Mouse (Mus musculus) forebrain, embryonic 15.5 days (tissue): Measurements from ENCODE around the gene Usp5. TPM values are rescaled to one million over a fixed set of nuclear protein-coding genes. Genes with fewer than 3 reads are reported as not detected.

ENCODE experiments used
- ATAC-seq: fragments of 200-750 bp; cut with Nextera tagmentation; replicated peaks from 2 replicates; pipeline ENCODE4 v1.8.0; 2017; ENCODE audit warnings: mild to moderate bottlenecking, moderate TSS enrichment, moderate library complexity
- H3K27ac ChIP-seq: fragments of 300-500 bp; sonication (generic); replicated peaks from 2 replicates; pipeline ENCODE4 v1.5.1; 2015; ENCODE audit warnings: mild to moderate bottlenecking, inconsistent platforms
- H3K27me3 ChIP-seq: fragments of 300-500 bp; sonication (generic); 2 replicates; pipeline ENCODE4 v1.6.1; 2015; ENCODE audit warnings: inconsistent platforms
- H3K36me3 ChIP-seq: fragments of 300-500 bp; sonication (generic); 2 replicates; pipeline ENCODE4 v1.6.1; 2015; ENCODE audit warnings: mild to moderate bottlenecking, inconsistent platforms
- H3K4me1 ChIP-seq: fragments of 300-500 bp; sonication (generic); 2 replicates; pipeline ENCODE4 v1.6.1; 2015; ENCODE audit warnings: inconsistent platforms
- H3K4me2 ChIP-seq: fragments of 300-500 bp; sonication (generic); replicated peaks from 2 replicates; pipeline ENCODE4 v1.6.1; 2015; ENCODE audit warnings: mild to moderate bottlenecking, inconsistent platforms
- H3K4me3 ChIP-seq: fragments of 300-500 bp; sonication (generic); 2 replicates; pipeline ENCODE4 v1.5.1; 2015; ENCODE audit warnings: mild to moderate bottlenecking, inconsistent platforms
- H3K9ac ChIP-seq: fragments of 300-500 bp; sonication (generic); replicated peaks from 2 replicates; pipeline ENCODE4 v1.6.1; 2015; ENCODE audit warnings: mild to moderate bottlenecking, inconsistent platforms
- H3K9me3 ChIP-seq: fragments of 300-500 bp; sonication (generic); 2 replicates; pipeline ENCODE4 v1.6.1; 2016; ENCODE audit warnings: inconsistent platforms
- WGBS: fragments of 180-500 bp; shearing (Covaris S2); methylation state at CpG from one replicate; pipeline ENCODE4 v1.1.7; 2015; ENCODE audit warnings: mixed read lengths; 5-methylcytosine and 5-hydroxymethylcytosine counted together
- polyA plus RNA-seq: library from polyadenylated mRNA; unstranded; fragments of >200 nt; fragmentation: Nextera tagmentation; extraction: Ambion mirVana; gene quantifications from 2 replicates; pipeline ENCODE4 v1.2.1, GENCODE M21; 2015

Gene Usp5
- 194 and 200 TPM in 2 replicates for polyA plus RNA-seq

DNA sequence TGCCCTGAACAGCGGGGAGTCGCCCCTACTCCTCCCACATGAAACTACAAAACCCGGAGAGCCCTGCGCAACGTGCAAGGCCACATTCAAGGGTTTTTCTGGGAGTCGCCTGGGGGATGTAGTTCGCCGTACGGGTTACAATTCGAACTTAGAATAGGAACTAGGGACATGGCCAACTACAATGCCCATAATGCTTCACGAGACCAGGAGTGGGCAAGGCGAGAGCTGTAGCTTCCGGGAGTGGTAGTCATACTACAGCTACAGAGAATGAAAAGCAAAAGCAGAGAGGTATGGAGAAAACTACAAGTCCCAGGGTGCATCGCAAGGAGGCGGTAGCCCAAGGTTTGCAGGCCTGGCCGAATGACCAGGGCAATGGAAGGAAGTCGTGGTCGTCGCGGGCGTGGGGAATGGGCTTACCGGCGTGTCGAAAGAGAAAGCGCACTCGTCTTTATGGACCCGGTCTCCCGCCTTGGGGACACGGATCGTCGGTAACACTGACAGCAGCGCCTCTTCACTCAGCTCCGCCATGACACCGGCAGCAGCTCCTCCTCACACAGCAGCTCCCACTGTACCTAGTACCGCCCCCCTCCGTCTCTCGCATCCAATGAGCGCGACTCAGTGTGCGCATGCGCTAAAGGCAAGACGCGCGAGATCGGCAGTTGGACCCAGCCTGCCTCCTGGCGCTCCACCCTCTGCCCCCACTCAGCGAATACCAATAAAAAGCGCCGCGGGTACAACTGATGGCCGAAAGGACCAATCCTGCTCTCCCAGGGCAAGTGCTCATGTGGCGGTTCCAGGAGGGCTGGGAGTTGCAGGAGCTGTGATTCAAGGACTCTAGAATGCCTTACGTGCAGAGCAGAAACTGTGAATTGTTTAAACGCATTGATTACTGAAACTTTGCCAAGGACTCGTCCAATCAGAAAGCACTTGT, at the start of gene Usp5, which contains the start of gene Cdca3:
Usp5 (minus strand) TSS at position 617 of the 931 bp plus-strand sequence.
Cdca3 (plus strand) TSS at position 680 of the 931 bp plus-strand sequence.
- H3K4me3 ChIP-seq = peak within 1 kb of the TSS; percentile 68
- peaks cover 28% of the 10 kb centered on the region for H3K36me3 ChIP-seq
- peak within 1 kb of the TSS; percentile 76 for H3K4me2 ChIP-seq
- peaks cover 37% of the 10 kb centered on the region for H3K4me1 ChIP-seq
- no peaks in the 10 kb centered on the region for H3K27me3 ChIP-seq
- WGBS = under 1% methylated on average over 55 of the region's 55 CpGs
- no peaks in the 10 kb centered on the region for H3K9me3 ChIP-seq
- peak within 1 kb of the TSS; percentile 65 for H3K9ac ChIP-seq
- peak; percentile 96 for ATAC-seq
- H3K27ac ChIP-seq = peak within 1 kb of the TSS; percentile 95

DNA sequence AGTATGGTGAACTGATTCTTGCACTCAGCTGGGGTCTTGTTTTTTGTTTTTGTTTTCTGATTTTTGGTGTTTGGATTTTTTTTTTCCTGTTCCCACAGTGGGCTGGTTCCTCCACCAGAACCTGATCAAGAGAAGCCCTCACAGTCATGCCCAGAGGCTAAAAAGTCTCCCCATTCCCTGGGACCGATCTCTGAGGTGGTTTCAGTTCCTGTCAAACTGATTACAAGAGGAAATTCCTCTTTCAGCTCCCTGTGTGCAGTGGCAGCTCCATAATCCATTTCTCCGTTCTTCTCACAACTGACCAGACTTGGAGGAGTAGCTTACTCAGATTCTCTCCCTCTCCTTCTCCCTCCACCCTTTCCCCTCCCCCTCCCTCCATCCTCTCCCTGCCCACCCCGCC, 45.1 kb upstream of the Usp5 start:
- WGBS = 76% methylated on average over 2 of the region's 3 CpGs
- Histone ChIP-seq H3K27me3 (no peaks in the 10 kb centered on the region), H3K36me3 (no peaks in the 10 kb centered on the region), H3K27ac (no peak overlapping the region), H3K4me1 (no peaks in the 10 kb centered on the region), H3K4me3 (no peak overlapping the region), H3K9ac (no peak overlapping the region), H3K9me3 (no peaks in the 10 kb centered on the region), H3K4me2 (no peak overlapping the region)
- no peak for ATAC-seq

DNA sequence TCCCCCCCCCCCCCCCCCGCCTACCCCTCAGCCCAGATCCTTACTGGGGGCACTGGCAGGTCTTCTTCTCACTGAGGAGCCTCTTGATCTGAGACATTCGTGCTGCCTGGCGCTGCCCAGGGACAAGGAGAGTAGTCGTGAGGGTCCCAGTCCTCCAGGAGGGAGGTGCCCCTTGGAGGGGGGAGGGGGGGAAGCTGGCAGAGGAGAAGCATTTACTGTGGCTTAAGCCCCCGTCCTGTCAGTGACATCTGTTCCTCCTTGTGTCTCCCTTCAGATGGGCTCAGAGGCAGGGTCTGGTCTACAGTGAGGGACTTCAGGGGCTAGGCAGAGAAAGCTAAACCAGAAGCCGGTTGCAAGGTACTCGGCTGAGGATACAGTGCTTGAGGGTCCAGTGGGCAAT, 37.3 kb upstream of the Usp5 start:
- no peak for ATAC-seq
- H3K9me3 ChIP-seq = no peaks in the 10 kb centered on the region
- H3K4me1 ChIP-seq = peaks cover 33% of the 10 kb centered on the region
- H3K4me3 ChIP-seq = no peak overlapping the region
- no peaks in the 10 kb centered on the region for H3K36me3 ChIP-seq
- H3K27ac ChIP-seq = no peak overlapping the region
- 53% methylated on average over 6 of the region's 7 CpGs for WGBS
- no peaks in the 10 kb centered on the region for H3K27me3 ChIP-seq
- H3K4me2 ChIP-seq = no peak overlapping the region
- no peak overlapping the region for H3K9ac ChIP-seq

DNA sequence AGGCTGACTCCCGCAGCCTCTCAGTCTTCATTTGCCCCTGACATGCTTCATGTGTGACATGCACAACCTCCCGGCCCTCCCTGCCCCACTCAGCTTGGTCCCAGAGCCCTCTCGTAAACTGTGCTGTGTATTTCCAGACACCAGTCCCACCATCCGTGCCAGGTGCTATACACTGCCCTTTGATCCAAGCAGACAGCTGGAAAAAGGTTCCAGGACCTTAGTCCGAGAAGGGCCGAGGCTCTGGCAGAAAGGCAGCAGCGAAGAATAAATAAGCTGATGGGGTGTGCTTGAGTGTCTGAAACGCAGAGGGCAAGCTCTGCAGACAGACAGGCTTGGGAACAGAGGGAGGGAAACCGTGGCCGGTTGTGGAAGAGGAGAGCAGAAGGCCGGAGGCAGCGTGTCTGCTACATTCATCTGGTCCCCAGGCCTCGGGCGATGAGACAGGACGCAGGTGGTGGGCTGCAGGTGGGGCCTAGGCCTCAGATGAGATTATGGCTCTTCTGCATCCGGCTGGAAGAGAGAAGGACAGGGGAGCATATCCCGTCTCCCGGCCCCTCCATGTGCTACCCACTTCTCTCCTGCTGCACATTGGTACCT, 36.6 kb upstream of the Usp5 start:
- no peak overlapping the region; the same call in 1 of the 2 replicates for H3K27ac ChIP-seq
- no peak for ATAC-seq
- no peak overlapping the region for H3K4me3 ChIP-seq
- no peaks in the 10 kb centered on the region for H3K36me3 ChIP-seq
- H3K4me1 ChIP-seq = peaks cover 40% of the 10 kb centered on the region
- no peaks in the 10 kb centered on the region for H3K9me3 ChIP-seq
- H3K4me2 ChIP-seq = no peak overlapping the region
- H3K9ac ChIP-seq = no peak overlapping the region
- 68% methylated on average over 18 of the region's 18 CpGs for WGBS
- no peaks in the 10 kb centered on the region for H3K27me3 ChIP-seq

DNA sequence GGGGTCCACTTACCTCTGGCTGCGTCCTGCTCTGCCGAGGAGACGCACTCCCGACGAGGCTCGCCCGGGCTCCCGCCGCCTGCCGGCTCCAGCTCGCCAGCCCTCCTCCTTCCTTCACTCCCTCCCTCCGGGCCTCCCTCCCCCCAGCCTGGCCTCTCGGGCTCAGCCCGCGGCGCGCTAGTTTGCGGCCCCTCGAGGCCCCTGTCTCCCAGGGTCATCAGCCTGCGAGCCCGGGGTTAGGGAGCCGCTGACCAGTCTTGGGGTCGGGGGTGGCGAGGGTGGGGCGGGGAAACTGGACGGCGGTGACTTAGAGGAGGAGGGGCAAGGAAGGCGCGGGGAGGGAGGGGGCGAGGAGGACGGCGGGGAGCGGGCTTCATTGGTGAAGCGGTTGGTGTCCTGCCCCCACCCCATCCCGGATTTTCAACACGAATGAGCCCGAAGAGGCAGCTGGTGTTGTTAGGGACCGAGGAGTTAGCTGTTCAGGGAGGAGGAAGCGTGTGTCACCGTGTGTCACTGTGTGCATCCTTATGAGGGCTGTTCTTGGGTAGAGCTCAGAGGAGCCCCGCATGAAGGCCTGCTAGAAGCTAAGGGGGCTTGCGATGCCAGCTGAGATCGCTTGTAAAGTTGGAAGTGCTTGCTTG, 34.5 kb upstream of the Usp5 start, which contains the start of gene Gpr162:
Gpr162 (minus strand) TSS at position 326 of the 641 bp plus-strand sequence.
- WGBS = under 1% methylated on average over 39 of the region's 43 CpGs
- peak; percentile 72 for ATAC-seq
- peak within 1 kb of the TSS; percentile 90 for H3K27ac ChIP-seq
- peak within 1 kb of the TSS; percentile 66 for H3K9ac ChIP-seq
- 0 out of 2 replicates have a peak, but pooled peaks cover 2% of the 10 kb centered on the region for H3K36me3 ChIP-seq
- H3K27me3 ChIP-seq = no peaks in the 10 kb centered on the region
- H3K4me2 ChIP-seq = peak within 1 kb of the TSS; percentile 68
- H3K4me3 ChIP-seq = peak within 1 kb of the TSS; percentile 51
- no peaks in the 10 kb centered on the region for H3K9me3 ChIP-seq
- peaks cover 54% of the 10 kb centered on the region for H3K4me1 ChIP-seq

DNA sequence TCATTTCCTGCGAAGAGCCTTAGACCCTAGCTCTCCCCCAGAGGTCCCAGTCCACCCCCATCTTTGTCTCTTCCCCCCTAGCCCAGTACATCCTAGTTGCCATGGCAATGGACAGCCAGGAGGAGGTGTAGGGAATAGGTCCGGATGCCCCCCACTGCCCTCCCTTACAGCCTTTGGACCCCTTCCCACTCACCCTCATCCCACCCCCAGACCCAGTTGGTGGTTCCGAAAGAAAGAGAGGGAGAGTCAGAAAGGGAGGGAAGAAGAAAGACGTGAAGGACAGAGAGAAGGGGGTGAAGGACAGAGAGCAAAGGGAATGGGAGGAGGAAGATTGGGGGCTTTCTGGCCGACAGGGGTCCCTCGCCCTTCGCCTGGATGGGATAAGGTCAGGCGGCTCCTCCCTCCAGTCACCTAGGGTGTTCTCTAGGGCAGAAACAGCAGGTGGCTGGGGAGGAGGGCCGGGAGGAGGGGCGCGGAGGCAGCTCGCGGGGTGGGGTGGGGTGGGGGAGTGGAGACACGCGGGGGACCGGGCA, 33.9 kb upstream of the Usp5 start:
- ATAC-seq = peak; percentile 14; the same call in 1 of the 2 replicates
- peak overlapping the region; percentile 51 for H3K4me3 ChIP-seq
- H3K4me2 ChIP-seq = peak overlapping the region; percentile 68
- no peaks in the 10 kb centered on the region for H3K27me3 ChIP-seq
- peak overlapping the region; percentile 66 for H3K9ac ChIP-seq
- H3K27ac ChIP-seq = peak overlapping the region; percentile 90
- WGBS = 2% methylated on average over 12 of the region's 16 CpGs
- H3K4me1 ChIP-seq = peaks cover 60% of the 10 kb centered on the region
- H3K36me3 ChIP-seq = 0 out of 2 replicates have a peak, but pooled peaks cover 3% of the 10 kb centered on the region
- no peaks in the 10 kb centered on the region for H3K9me3 ChIP-seq

DNA sequence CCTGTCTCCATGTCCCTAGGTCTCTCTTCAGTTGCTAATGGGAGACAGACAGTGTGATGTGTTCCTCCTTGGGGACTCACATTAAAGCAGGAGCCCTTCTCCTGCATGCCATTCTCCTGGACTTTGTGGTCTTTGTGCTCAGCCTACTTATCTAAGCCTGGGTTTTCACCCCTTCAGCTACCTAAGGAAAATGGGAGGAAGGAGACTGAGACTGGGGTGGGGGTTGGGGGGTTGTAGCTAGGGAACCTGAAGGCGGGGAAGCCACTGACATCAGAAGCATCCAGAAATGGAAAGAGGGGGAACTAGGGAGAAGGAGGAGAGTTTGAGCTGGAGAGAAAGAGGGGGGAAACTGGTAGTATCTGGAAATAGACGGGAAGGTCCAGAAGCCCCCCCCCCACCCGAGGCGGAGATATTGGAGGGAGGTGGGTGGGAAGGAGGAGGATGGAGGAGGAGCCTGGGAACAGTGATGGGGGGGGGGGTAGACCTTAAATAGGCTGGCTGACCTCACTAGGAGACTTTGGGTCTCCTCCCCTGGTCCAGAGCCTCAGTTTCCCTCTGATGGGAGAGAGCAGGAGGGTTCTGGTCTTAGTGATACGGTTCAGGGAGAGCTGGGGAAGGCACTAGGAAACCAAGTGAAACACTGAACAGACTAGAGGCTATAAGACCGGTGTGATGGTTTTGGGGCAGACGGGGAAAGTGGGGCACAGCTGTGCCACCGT, 33.3 kb upstream of the Usp5 start:
- no peak for ATAC-seq
- Histone ChIP-seq H3K27ac (peak overlapping the region; percentile 90), H3K36me3 (0 out of 2 replicates have a peak, but pooled peaks cover 3% of the 10 kb centered on the region), H3K27me3 (no peaks in the 10 kb centered on the region), H3K4me3 (peak overlapping the region; percentile 51), H3K9ac (peak overlapping the region; percentile 66), H3K9me3 (no peaks in the 10 kb centered on the region), H3K4me1 (peaks cover 66% of the 10 kb centered on the region), H3K4me2 (peak overlapping the region; percentile 68)
- WGBS = 8% methylated on average over 8 of the region's 8 CpGs

DNA sequence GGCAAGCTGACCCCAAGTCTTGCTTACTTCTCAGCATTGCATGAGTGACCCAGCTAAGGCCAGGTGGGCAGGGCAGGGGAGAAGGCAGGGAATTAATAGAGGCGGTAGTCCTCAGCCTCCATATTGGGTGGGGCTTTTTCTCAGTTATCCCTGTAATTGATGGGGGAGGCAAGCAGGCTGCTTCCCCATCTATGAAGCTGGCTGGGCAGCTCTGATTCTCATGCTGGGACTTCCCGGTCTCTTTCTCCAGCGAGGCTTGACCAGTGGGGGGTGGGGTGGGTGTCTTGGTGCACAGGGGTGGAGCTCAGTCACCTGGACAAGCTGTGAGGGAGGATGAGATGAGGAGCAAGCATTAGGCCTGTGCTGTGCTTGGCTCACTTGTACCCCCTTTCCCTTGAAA, 32.5 kb upstream of the Usp5 start:
- 40% methylated on average over 3 of the region's 3 CpGs for WGBS
- Histone ChIP-seq H3K4me3 (peak overlapping the region; percentile 5; the same call in 1 of the 2 replicates), H3K9me3 (no peaks in the 10 kb centered on the region), H3K9ac (0 out of 2 replicates have a peak overlapping the region, but pooled peaks have one; percentile 19), H3K4me2 (peak overlapping the region; percentile 68), H3K4me1 (peaks cover 66% of the 10 kb centered on the region), H3K36me3 (0 out of 2 replicates have a peak, but pooled peaks cover 3% of the 10 kb centered on the region), H3K27me3 (no peaks in the 10 kb centered on the region), H3K27ac (peak overlapping the region; percentile 90; the same call in 1 of the 2 replicates)
- no peak for ATAC-seq

DNA sequence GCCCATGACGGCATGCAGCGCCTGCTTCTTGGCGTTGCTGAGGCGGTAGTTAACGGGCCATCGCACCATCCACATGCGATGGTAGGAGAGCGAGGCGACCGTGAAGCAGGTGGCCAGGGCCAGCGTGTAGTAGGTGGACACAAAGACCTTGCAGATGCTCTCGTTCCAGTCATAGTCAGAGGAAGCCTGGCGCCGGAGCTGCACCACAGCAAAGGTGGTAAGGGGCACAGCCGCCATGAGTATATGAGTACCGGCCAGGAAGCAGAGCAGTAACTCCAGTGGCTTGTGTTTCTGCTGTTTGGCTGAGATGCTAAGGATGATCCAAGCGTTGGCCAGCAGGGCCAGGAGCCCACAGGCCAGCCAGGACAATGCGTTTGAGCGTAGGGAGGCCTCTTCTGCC, 32.0 kb upstream of the Usp5 start:
- Histone ChIP-seq H3K27me3 (no peaks in the 10 kb centered on the region), H3K36me3 (0 out of 2 replicates have a peak, but pooled peaks cover 3% of the 10 kb centered on the region), H3K27ac (no peak overlapping the region), H3K4me1 (peaks cover 69% of the 10 kb centered on the region), H3K4me2 (peak overlapping the region; percentile 68; the same call in 1 of the 2 replicates), H3K4me3 (0 out of 2 replicates have a peak overlapping the region, but pooled peaks have one; percentile 5), H3K9me3 (no peaks in the 10 kb centered on the region), H3K9ac (no peak overlapping the region)
- ATAC-seq = no peak
- 81% methylated on average over 19 of the region's 19 CpGs for WGBS

DNA sequence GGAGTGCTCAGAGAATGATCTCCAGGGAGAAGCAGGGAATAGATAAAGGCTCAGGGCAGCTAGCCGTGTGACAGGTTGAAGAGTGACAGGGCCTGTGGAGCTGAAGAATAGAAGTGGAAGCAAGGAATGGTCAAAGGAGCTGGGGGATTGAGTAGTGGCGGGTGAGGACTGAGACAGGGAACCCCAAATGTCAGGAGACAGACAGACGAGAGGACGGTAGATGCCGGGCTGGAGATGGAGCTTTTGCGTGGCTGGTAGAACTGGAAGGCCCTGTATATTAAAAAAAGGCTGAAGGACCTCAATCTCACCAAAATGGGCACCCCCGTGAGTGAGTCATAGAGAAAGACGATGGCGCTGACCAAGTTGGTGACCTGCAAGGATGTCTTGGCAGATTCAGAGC, 31.2 kb upstream of the Usp5 start:
- Histone ChIP-seq H3K4me3 (no peak overlapping the region), H3K27me3 (no peaks in the 10 kb centered on the region), H3K4me1 (peaks cover 75% of the 10 kb centered on the region), H3K36me3 (0 out of 2 replicates have a peak, but pooled peaks cover 3% of the 10 kb centered on the region), H3K9ac (peak overlapping the region; percentile 19; the same call in 1 of the 2 replicates), H3K9me3 (no peaks in the 10 kb centered on the region), H3K27ac (peak overlapping the region; percentile 58; the same call in 1 of the 2 replicates), H3K4me2 (no peak overlapping the region)
- no peak for ATAC-seq
- 73% methylated on average over 9 of the region's 9 CpGs for WGBS

DNA sequence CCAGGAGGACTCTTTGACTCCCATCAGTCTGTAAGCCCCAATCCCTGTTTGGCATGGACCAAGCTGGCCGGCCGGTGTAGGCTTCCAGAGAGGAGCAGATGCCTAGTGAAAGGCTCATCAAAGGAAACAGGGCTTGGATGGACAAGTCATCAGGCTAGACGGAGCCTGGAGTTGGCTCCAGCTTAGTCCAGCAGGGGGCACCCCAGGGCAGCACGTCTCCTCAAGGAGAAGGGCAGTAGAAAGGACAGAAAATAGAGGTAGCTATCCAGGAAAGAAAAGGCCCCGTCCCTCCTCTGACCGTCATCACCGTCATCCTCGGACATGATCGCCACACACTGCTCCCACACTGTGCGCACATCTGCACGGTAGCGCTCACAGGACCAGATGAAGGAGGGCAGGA, 30.4 kb upstream of the Usp5 start:
- peaks cover 68% of the 10 kb centered on the region for H3K4me1 ChIP-seq
- WGBS = 10% methylated on average over 12 of the region's 12 CpGs
- ATAC-seq = no peak
- H3K36me3 ChIP-seq = 0 out of 2 replicates have a peak, but pooled peaks cover 3% of the 10 kb centered on the region
- H3K9me3 ChIP-seq = no peaks in the 10 kb centered on the region
- peak overlapping the region; percentile 21 for H3K4me2 ChIP-seq
- no peaks in the 10 kb centered on the region for H3K27me3 ChIP-seq
- H3K27ac ChIP-seq = peak overlapping the region; percentile 58
- peak overlapping the region; percentile 19; the same call in 1 of the 2 replicates for H3K9ac ChIP-seq
- H3K4me3 ChIP-seq = no peak overlapping the region; the same call in 1 of the 2 replicates
